Mouse (Mus musculus) heart, postnatal 0 days (tissue): ENCODE data around the gene Vmn1r163. TPM values are rescaled to one million over a fixed set of nuclear protein-coding genes. Genes with fewer than 3 reads are reported as not detected.
"Not testable (repeated sequence)": the region's sequence is repeated elsewhere in the genome, so short reads cannot be mapped to it uniquely, and the experiment has no call there.

ENCODE experiments used
- ATAC-seq: fragments of 200-750 bp; cut with Nextera tagmentation; 2 replicates; pipeline ENCODE4 v1.8.0; 2017; ENCODE audit warnings: low read depth, moderate number of reproducible peaks, moderate library complexity; ENCODE audit not compliant: insufficient read depth
- DNase-seq: peaks from one replicate; pipeline ENCODE4 v3.0.0-alpha.2; 2016; ENCODE audit warnings: low spot score
- H3K27ac ChIP-seq: fragments of 300-500 bp; sonication (generic); 2 replicates; pipeline ENCODE4 v1.5.1; 2014; ENCODE audit warnings: low read depth, mild to moderate bottlenecking
- H3K27me3 ChIP-seq: fragments of 300-500 bp; sonication (generic); 2 replicates; pipeline ENCODE4 v1.6.1; 2014; ENCODE audit warnings: low read length, mixed read lengths; ENCODE audit not compliant: control insufficient read depth, insufficient read depth
- H3K36me3 ChIP-seq: fragments of 300-500 bp; sonication (generic); replicated peaks from 2 replicates; pipeline ENCODE4 v1.6.1; 2014; ENCODE audit warnings: low read length, mixed read lengths; ENCODE audit not compliant: control insufficient read depth, insufficient read depth
- H3K4me1 ChIP-seq: fragments of 300-500 bp; sonication (generic); 2 replicates; pipeline ENCODE4 v1.6.1; 2014; ENCODE audit warnings: antibody characterized with exemption; ENCODE audit not compliant: control insufficient read depth, insufficient read depth
- H3K4me2 ChIP-seq: fragments of 300-500 bp; sonication (generic); 2 replicates; pipeline ENCODE4 v1.6.1; 2014; ENCODE audit warnings: low read depth, mild to moderate bottlenecking, low read length, moderate library complexity
- H3K4me3 ChIP-seq: fragments of 300-500 bp; sonication (generic); 2 replicates; pipeline ENCODE4 v1.5.1; 2014; ENCODE audit warnings: low read depth, low read length
- H3K9ac ChIP-seq: fragments of 300-500 bp; sonication (generic); replicated peaks from 2 replicates; pipeline ENCODE4 v1.6.1; 2014; ENCODE audit warnings: low read depth, low read length, mixed read lengths
- H3K9me3 ChIP-seq: fragments of 300-500 bp; sonication (generic); replicated peaks from 2 replicates; pipeline ENCODE4 v1.6.1; 2016; ENCODE audit warnings: low read length; ENCODE audit not compliant: control insufficient read depth
- WGBS: fragments of 180-500 bp; shearing (Covaris S2); extraction: QIAGEN DNeasy Blood & Tissue Kit; methylation state at CpG from one replicate; pipeline ENCODE4 v1.1.7; 2014; 5-methylcytosine and 5-hydroxymethylcytosine counted together
- polyA plus RNA-seq: library from polyadenylated mRNA; unstranded; fragments of >200 nt; fragmentation: Nextera tagmentation; extraction: Ambion mirVana; gene quantifications from 2 replicates; pipeline ENCODE4 v1.2.1, GENCODE M21; 2015
- total RNA-seq: library from RNA; depleted of rRNA; stranded (reverse); fragments of >200 nt; gene quantifications from 2 replicates; pipeline ENCODE4 v1.2.3, GENCODE M21; 2014; ENCODE audit warnings: low replicate concordance; rRNA removed

Gene Vmn1r163
- not detected in 2 replicates for total RNA-seq
- not detected in 2 replicates for polyA plus RNA-seq

DNA sequence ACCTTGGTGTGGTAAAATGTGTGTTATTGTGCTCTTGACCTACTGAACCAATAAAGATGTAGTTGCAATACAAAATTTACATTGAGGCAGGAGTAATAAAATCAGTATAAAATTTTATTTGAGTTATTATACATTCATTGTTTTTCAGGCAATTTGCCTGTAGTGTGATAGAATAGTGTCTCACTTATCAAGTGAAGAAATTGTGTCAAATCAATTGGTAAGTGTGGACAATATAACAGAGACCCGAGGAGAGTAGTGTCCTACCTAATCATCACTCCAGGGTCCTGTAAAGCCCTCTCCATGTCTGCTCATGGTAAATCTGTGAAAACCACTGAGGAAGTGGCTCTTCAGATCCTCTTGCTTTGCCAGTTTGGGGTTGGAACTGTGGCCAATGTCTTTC lies at the start of gene Vmn1r163:
Vmn1r163 (plus strand) TSS at position 301 of the 400 bp plus-strand sequence.
- DNase-seq, H3K27me3 ChIP-seq, H3K4me3 ChIP-seq, H3K4me1 ChIP-seq, ATAC-seq, H3K9ac ChIP-seq, H3K36me3 ChIP-seq, H3K9me3 ChIP-seq, H3K4me2 ChIP-seq, H3K27ac ChIP-seq: not testable (repeated sequence)
- no CpG with 5 or more reads among the region's 1 CpGs for WGBS

GRCm38 (mm10) chr7:23019823-23020222 lies 35.5 kb upstream of the Vmn1r163 start, which contains the start of gene Gm4216:
Gene Gm4216 (minus strand): TSS chr7:23019923.
- H3K27me3 ChIP-seq, H3K4me2 ChIP-seq, DNase-seq, H3K9me3 ChIP-seq, ATAC-seq, H3K36me3 ChIP-seq, H3K27ac ChIP-seq, H3K9ac ChIP-seq, H3K4me1 ChIP-seq, H3K4me3 ChIP-seq: not testable (repeated sequence)
- no CpG with 5 or more reads among the region's 3 CpGs for WGBS

- H3K9ac ChIP-seq, H3K36me3 ChIP-seq, DNase-seq, H3K9me3 ChIP-seq, H3K4me1 ChIP-seq, H3K4me3 ChIP-seq, ATAC-seq, H3K27ac ChIP-seq, H3K4me2 ChIP-seq, H3K27me3 ChIP-seq: not testable (repeated sequence)
- no CpG with 5 or more reads among the region's 1 CpGs for WGBS
Observed at GRCm38 (mm10) chr7:23067356-23067755, 12.0 kb downstream of the Vmn1r163 start, which contains the start of gene Gm8720. Gene Gm8720 (minus strand): TSS chr7:23067456.

Other genes starting within 250 kb of the Vmn1r163 start
- gene Vmn1r159, start 211.9 kb upstream of the Vmn1r163 start, total RNA-seq: not detected in 2 replicates
- gene Vmn1r159, start 211.9 kb upstream of the Vmn1r163 start, polyA plus RNA-seq: not detected in 2 replicates
- gene Vmn1r160, start 184.3 kb upstream of the Vmn1r163 start, total RNA-seq: not detected in 2 replicates
- not detected in 2 replicates for gene Vmn1r160, start 184.3 kb upstream of the Vmn1r163 start, polyA plus RNA-seq
- not detected in 2 replicates for gene Gm4214, start 70.9 kb upstream of the Vmn1r163 start, total RNA-seq
- not detected in 2 replicates for gene Gm4214, start 70.9 kb upstream of the Vmn1r163 start, polyA plus RNA-seq
- gene Gm4216, start 35.6 kb upstream of the Vmn1r163 start, total RNA-seq: not detected in 2 replicates
- not detected in 2 replicates for gene Gm4216, start 35.6 kb upstream of the Vmn1r163 start, polyA plus RNA-seq
- not detected in 2 replicates for gene Gm8720, start 11.9 kb downstream of the Vmn1r163 start, total RNA-seq
- gene Gm8720, start 11.9 kb downstream of the Vmn1r163 start, polyA plus RNA-seq: not detected in 2 replicates
- not detected in 2 replicates for gene Gm10662, start 88.9 kb downstream of the Vmn1r163 start, total RNA-seq
- gene Gm10662, start 88.9 kb downstream of the Vmn1r163 start, polyA plus RNA-seq: not detected in 2 replicates
- gene Vmn1r165, start 161.8 kb downstream of the Vmn1r163 start, total RNA-seq: not detected in 2 replicates
- not detected in 2 replicates for gene Vmn1r165, start 161.8 kb downstream of the Vmn1r163 start, polyA plus RNA-seq
- gene Vmn1r166, start 196.1 kb downstream of the Vmn1r163 start, total RNA-seq: not detected in 2 replicates
- gene Vmn1r166, start 196.1 kb downstream of the Vmn1r163 start, polyA plus RNA-seq: not detected in 2 replicates
- gene Gm6902, start 223.4 kb downstream of the Vmn1r163 start, total RNA-seq: not detected in 2 replicates
- gene Gm6902, start 223.4 kb downstream of the Vmn1r163 start, polyA plus RNA-seq: not detected in 2 replicates
- gene Nlrp4e, start 245.7 kb downstream of the Vmn1r163 start, total RNA-seq: not detected in 2 replicates
- not detected in 2 replicates for gene Nlrp4e, start 245.7 kb downstream of the Vmn1r163 start, polyA plus RNA-seq